Mouse (Mus musculus) urinary bladder, postnatal 25 days (tissue): ENCODE measurements around the gene Gm10024.
"Not testable (repeated sequence)": the region's sequence is repeated elsewhere in the genome, so short reads cannot be mapped to it uniquely, and the experiment has no call there.

Experiments used
- DNase-seq: peaks from one replicate; pipeline ENCODE4 v3.0.0; 2022; ENCODE audit warnings: low spot score

Gm10024 gene

DNA sequence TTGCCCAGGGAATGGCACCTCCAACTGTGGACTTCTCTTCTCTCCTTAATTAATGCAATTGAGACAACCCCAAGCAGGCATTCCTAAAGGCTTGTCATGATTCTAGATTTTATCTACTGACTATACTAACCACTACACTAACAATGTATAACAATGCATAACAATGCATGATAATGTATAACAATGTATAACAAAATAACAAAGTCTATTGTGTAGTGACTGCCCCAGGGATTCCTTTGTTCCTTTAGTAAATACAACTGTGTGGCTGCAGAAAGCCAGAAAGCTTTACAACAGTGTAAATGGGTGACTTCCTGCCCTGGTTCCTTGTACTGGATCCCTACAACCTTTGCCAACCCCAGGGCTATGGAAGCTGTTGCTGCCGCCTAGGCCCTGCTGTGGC is 24.7 kb downstream of the Gm10024 start:
- no peak for DNase-seq

DNA sequence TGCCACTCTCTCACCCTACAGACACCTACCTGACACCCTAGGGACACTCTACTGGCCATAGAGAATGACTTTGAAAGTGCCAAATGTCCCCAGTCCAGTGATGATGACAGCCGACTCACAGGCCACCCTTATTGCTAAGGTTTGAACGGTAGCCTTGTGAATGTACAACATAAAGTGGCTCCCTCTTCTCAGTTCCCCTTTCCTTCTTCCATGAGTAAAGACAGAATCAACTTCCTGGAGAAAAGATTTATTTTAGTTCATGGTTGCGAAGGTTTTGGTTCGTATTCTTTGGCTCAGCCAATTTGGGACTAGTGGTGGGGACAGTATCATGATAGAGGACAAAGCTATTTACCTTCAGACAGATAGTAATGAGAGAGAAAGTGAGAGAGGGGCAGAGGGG is 27.7 kb downstream of the Gm10024 start:
- no peak for DNase-seq

DNA sequence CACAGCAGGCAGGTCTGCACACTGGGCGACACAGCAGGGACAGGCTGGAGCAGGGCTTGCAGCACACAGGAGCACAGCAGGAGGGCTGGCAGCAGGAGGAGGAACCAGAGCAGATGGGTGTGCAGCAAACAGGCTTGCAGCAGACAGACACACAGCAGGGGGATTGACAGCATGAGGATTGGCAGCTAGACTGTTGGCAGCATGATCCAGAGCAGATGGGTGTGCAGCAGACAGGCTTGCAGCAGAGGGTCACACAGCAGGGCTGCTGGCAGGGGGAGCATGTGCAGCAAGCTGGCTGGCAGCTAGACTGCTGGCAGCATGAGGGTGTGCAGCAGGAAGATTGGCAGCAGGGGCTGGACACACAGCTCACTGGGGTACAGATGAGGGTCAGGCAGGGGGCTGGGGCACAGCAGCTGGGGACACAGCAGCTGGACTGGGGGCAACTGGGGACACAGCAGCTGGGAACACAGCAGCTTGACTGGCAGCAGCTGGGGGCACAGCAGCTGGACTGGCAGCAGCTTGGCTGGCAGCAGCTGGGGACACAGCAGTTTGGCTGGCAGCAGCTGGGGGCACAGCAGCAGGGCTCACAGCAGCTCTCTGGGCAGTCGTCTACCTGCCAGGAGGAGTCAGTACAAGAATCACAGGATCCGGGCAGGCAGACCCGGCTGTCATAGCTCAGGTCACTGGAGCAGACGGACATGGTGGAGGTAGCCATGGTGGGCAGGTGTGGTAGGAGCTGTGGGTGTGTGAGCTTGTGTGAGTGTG is 30.8 kb downstream of the Gm10024 start, which contains the start of gene Gm18596:
TSS of gene Gm18596 (minus strand) at position 715 of the 765 bp plus-strand sequence.
- DNase-seq: not testable (repeated sequence)

DNA sequence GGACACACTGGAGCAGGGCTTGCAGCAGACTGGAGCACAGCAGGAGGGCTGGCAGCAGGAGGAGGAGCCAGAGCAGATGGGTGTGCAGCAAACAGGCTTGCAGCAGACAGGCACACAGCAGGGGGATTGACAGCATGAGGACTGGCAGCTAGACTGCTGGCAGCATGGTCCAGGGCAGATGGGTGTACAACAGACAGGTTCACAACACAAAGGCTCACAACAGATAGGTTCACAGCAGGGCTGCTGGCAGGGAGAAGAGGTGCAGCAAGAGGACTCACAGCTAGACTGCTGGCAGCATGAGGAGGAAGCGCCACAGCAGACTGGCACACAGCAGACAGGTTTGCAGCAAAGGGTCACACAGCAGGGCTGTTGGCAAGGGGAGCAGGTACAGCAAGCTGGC is 39.4 kb downstream of the Gm10024 start:
- not testable (repeated sequence) for DNase-seq

DNA sequence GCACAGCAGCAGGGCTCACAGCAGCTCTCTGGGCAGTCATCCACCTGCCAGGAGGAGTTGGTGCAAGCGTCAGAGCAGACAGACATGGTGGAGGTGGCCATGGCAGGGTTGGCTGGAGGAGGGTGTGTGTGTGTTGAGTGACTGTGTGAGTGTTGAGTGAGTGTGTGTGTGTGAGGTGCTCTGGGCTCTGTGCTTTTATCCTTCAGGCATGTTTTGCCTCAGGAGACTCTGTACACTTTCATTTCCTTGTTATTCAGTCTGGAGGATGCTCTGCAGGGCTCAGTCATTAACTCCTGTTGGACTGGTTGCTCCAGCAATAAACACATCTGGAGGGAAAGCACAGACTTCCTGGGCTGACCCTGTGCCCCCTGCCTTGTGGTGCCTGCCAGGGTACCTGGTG is 40.0 kb downstream of the Gm10024 start, which contains the start of gene Gm9736:
TSS of gene Gm9736 (minus strand) at position 101 of the 400 bp plus-strand sequence.
- not testable (repeated sequence) for DNase-seq

DNA sequence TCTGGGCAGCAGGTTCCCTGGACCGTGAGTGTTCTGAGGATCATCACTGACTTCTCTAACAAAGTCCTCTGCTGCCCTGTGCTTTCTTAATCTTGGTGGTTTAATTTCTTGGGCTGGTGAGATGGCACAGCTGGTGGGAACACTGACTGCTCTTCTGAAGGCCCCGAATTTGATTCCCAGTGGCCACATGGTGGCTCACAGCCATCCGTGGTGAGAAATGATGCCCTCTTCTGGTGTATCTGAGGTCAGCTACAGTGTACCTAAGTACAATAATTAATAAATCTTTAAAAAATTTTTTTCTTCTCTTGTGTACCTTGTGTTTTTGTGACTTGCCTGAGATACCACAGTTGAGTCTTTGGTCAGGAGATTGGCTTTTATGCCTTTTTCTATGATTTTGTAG is 41.1 kb downstream of the Gm10024 start:
- not testable (repeated sequence) for DNase-seq

DNA sequence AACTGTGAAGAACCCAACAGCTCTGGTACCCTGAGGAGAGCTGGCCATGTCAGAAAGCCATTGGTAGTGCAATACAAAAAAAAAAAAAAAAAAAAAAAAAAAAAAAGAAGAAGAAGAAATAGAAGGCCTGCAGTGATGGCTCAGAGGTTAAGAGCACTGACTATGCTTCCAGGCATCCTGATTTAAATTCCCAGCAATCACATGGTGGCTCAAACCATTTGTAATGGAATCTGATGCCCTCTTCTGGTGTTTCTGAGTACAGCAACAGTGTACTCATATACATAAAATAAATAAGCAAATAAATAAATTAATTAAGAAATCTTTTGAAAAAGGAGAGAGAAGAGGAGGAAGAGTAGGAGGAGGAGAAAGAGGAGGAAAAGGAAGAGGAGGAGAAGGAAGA is 42.2 kb downstream of the Gm10024 start:
- no peak for DNase-seq

DNA sequence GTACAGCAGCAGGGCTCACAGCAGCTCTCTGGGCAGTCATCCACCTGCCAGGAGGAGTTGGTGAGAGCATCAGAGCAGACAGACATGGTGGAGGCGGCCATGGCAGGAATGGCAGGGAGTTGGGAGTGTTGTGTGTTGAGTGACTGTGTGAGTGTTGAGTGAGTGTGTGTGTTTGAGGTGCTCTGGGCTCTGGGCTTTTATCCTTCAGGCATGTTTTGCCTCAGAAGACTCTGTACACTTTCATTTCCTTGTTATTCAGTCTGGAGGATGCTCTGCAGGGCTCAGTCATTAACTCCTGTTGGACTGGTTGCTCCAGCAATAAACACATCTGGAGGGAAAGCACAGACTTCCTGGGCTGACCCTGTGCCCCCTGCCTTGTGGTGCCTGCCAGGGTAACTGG is 48.3 kb downstream of the Gm10024 start, which contains the start of gene Gm3233:
TSS of gene Gm3233 (minus strand) at position 101 of the 400 bp plus-strand sequence.
- not testable (repeated sequence) for DNase-seq
